Mouse (Mus musculus) liver, embryonic 16.5 days (tissue): ENCODE data around the gene Ubxn1. TPM values are rescaled to one million over a fixed set of nuclear protein-coding genes. Genes with fewer than 3 reads are reported as not detected.
A peak's percentile ranks its signal among the peaks of the same experiment; 100 is the strongest.

Experiments used
- ATAC-seq: fragments of 200-750 bp; cut with Nextera tagmentation; 2 replicates; pipeline ENCODE4 v1.8.0; 2017; ENCODE audit warnings: low read depth, mild to moderate bottlenecking, moderate number of reproducible peaks, moderate library complexity
- H3K27ac ChIP-seq: fragments of 300-500 bp; sonication (generic); 2 replicates; pipeline ENCODE4 v1.5.1; 2014; ENCODE audit warnings: mild to moderate bottlenecking, low read length
- H3K27me3 ChIP-seq: fragments of 300-500 bp; sonication (generic); 2 replicates; pipeline ENCODE4 v1.6.1; 2014; ENCODE audit warnings: low read depth, low read length, mixed read lengths; ENCODE audit not compliant: control insufficient read depth, insufficient read depth
- H3K36me3 ChIP-seq: fragments of 300-500 bp; sonication (generic); 2 replicates; pipeline ENCODE4 v1.6.1; 2014; ENCODE audit warnings: mild to moderate bottlenecking; ENCODE audit not compliant: control insufficient read depth, insufficient read depth
- H3K4me1 ChIP-seq: fragments of 300-500 bp; sonication (generic); 2 replicates; pipeline ENCODE4 v1.6.1; 2014; ENCODE audit warnings: low read depth, low read length, mixed read lengths; ENCODE audit not compliant: control insufficient read depth
- H3K4me2 ChIP-seq: fragments of 300-500 bp; sonication (generic); 2 replicates; pipeline ENCODE4 v1.6.1; 2014; ENCODE audit warnings: low read depth, low read length, mixed read lengths
- H3K4me3 ChIP-seq: fragments of 300-500 bp; sonication (generic); 2 replicates; pipeline ENCODE4 v1.5.1; 2014; ENCODE audit warnings: low read depth, mild to moderate bottlenecking, low read length
- H3K9ac ChIP-seq: fragments of 300-500 bp; sonication (generic); 2 replicates; pipeline ENCODE4 v1.6.1; 2014; ENCODE audit warnings: low read depth, low read length
- H3K9me3 ChIP-seq: fragments of 300-500 bp; sonication (generic); replicated peaks from 2 replicates; pipeline ENCODE4 v1.6.1; 2016; ENCODE audit warnings: low read length; ENCODE audit not compliant: control insufficient read depth
- WGBS: fragments of 180-500 bp; shearing (Covaris S2); extraction: QIAGEN DNeasy Blood & Tissue Kit; methylation state at CpG from one replicate; pipeline ENCODE4 v1.1.7; 2014; ENCODE audit not compliant: insufficient replicate concordance; 5-methylcytosine and 5-hydroxymethylcytosine counted together
- polyA plus RNA-seq: library from polyadenylated mRNA; unstranded; fragments of >200 nt; fragmentation: Nextera tagmentation; extraction: Ambion mirVana; gene quantifications from 2 replicates; pipeline ENCODE4 v1.2.1, GENCODE M21; 2015

Ubxn1 gene
- polyA plus RNA-seq, 1 experiment from 2014 or later: 92.7 TPM

GRCm38 (mm10) chr19:8875031-8875430 lies 3.7 kb downstream of the Ubxn1 start:
- H3K4me2 ChIP-seq: no peak overlapping the region
- H3K9ac ChIP-seq: no peak overlapping the region
- H3K27me3 ChIP-seq: no peaks in the 10 kb centered on the region
- no peaks in the 10 kb centered on the region for H3K9me3 ChIP-seq
- no peak for ATAC-seq
- H3K36me3 ChIP-seq: peaks cover 31% of the 10 kb centered on the region
- no peak overlapping the region for H3K4me3 ChIP-seq
- 80% methylated on average over 7 of the region's 7 CpGs for WGBS
- peaks cover 28% of the 10 kb centered on the region for H3K4me1 ChIP-seq
- H3K27ac ChIP-seq: no peak overlapping the region

DNA sequence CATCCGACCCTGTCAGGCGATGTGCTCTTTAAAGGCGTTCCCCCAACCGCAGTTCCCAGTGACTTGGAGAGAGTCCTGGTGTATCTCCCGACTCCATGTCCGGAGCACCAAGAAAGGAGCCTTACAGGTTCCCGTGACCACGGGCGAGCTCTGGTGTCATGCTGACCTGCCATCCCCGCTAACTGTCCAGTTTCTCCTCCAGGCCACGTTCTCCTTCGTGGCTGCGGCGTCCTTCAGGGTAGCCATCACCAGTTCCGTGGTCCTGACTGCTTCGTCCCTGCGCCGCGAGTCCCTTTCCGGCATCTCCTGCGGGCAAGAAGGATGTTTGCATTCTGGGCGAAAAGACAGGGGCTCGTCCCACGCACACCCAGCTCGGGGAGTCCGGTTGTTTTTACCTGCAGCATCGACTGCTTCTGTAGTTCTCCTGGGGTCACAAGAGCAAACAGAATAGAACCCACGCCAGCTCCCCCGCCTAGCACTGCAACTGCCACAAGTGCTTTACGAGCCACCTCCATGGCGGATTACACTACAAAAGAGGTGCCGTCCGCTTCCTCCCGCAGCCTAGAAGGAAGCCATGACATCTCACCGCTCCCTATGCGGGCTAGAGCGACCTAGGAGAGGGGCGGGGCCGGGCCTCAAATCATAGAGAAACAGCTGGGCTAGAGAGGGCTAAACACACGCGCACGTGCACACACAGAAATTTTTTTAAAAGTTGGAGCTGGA lies 9.2 kb downstream of the Ubxn1 start, which contains the start of gene Uqcc3:
Gene Uqcc3 (minus strand): TSS at position 613 of the 723 bp plus-strand sequence.
- Histone ChIP-seq H3K27me3 (no peaks in the 10 kb centered on the region), H3K9me3 (no peaks in the 10 kb centered on the region)
- peak; percentile 98 for ATAC-seq

GRCm38 (mm10) chr19:8881034-8881392 lies 9.7 kb downstream of the Ubxn1 start:
- Histone ChIP-seq H3K27me3 (no peaks in the 10 kb centered on the region), H3K9ac (peak overlapping the region; percentile 93), H3K4me2 (peak overlapping the region; percentile 87), H3K27ac (peak overlapping the region; percentile 81; the same call in 1 of the 2 replicates), H3K4me3 (peak overlapping the region; percentile 89), H3K9me3 (no peaks in the 10 kb centered on the region), H3K36me3 (peaks cover 10% of the 10 kb centered on the region), H3K4me1 (peaks cover 13% of the 10 kb centered on the region)
- WGBS: 7% methylated on average over 3 of the region's 3 CpGs
- no peak for ATAC-seq

More for the DNA sequence above, 9.2 kb downstream of the Ubxn1 start, which contains the start of gene Uqcc3:
- H3K27ac ChIP-seq: peak within 1 kb of the TSS; percentile 81
- under 1% methylated on average over 42 of the region's 42 CpGs for WGBS
- H3K36me3 ChIP-seq: peaks cover 14% of the 10 kb centered on the region
- peak within 1 kb of the TSS; percentile 89 for H3K4me3 ChIP-seq
- peaks cover 13% of the 10 kb centered on the region for H3K4me1 ChIP-seq
- peak within 1 kb of the TSS; percentile 87 for H3K4me2 ChIP-seq
- peak within 1 kb of the TSS; percentile 93 for H3K9ac ChIP-seq

GRCm38 (mm10) chr19:8883616-8884015 lies 12.3 kb downstream of the Ubxn1 start, which contains the start of the genes Lbhd1 and Gm49403:
TSS of gene Lbhd1 (plus strand) at chr19:8883732.
TSS of gene Gm49403 (plus strand) at chr19:8883930.
- Histone ChIP-seq H3K9ac (no peak within 1 kb of the TSS), H3K27ac (no peak within 1 kb of the TSS), H3K9me3 (no peaks in the 10 kb centered on the region), H3K4me2 (no peak within 1 kb of the TSS), H3K36me3 (no peaks in the 10 kb centered on the region), H3K27me3 (no peaks in the 10 kb centered on the region), H3K4me1 (peaks cover 18% of the 10 kb centered on the region), H3K4me3 (no peak within 1 kb of the TSS)
- 68% methylated on average over 3 of the region's 3 CpGs for WGBS
- no peak for ATAC-seq

DNA sequence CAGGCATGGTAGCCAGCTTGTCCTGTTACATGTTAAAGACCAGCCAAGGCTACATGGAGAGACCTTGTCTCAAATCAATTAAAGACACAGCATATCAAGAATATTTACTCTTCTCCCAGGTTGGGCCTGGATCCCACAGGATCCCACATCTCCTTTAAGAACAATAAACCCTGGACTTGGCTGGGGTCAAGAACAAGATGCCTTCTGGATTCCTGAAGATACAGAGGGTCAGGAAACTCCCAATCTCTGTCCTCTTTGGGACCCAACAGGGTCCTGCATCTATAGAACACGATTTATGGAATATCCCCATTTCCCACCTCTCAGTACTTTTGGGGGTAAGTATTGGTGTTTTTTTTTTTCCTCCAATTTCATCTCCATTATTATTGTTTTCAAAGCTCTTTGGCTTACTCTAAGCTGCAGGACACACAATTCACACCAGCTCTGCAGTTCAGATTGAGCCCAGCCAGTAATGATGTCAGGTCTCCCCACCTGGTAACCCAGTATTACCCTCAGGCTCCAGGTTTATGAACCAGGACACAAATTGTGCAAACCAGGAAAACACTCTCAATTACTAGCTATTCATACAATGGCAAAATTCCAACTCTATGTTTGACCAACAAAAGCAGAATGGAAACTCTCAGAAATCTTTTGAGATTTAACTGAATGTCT lies 15.8 kb downstream of the Ubxn1 start:
- 38% methylated on average over 1 of the region's 1 CpGs for WGBS
- H3K27ac ChIP-seq: no peak overlapping the region
- H3K9me3 ChIP-seq: no peaks in the 10 kb centered on the region
- no peak for ATAC-seq
- H3K4me3 ChIP-seq: peak overlapping the region; percentile 86; the same call in 1 of the 2 replicates
- H3K36me3 ChIP-seq: no peaks in the 10 kb centered on the region
- H3K9ac ChIP-seq: no peak overlapping the region
- H3K4me2 ChIP-seq: peak overlapping the region; percentile 84
- H3K27me3 ChIP-seq: no peaks in the 10 kb centered on the region
- H3K4me1 ChIP-seq: peaks cover 12% of the 10 kb centered on the region

DNA sequence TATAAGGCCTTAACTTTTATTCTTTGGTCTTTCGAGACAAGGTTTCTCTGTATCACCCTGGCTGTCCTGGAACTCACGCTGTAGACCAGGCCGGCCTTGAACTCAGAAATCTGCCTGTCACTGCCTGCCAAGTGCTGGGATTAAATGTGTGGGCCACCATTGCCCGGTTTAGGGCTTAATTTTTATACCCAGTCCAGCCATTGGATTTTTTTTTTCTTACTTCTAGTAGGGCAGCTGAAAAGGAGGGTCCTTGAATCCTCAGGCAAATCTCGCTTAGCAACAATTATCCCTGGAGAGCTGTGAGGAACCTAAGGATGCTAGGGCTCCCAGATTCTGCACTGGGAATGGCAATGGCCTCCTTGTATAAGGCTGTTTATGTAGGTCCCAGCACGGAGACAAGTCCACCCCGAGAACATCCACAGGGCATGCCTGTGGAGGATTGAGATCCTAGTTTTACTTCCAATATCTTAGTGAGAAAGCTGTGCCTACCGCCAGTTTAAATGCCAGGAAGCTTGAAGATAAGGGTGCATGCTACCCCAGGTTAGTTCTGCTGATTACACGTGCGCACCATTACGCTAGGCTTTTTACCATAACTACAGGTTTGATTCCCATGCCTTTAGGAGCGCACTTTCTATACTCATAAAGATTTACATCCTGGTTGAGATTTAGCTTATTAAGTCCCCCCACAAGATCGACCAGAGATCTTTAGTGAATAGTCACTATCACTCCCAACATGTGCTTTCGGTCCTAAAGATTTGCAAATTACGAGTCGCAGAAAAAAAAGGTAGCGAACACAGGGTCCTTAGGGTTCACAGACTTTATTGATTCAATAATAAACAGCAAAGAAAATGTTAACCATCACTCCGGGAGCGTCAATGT lies 16.5 kb downstream of the Ubxn1 start:
- H3K4me2 ChIP-seq: peak overlapping the region; percentile 84
- H3K27ac ChIP-seq: peak overlapping the region; percentile 73
- no peaks in the 10 kb centered on the region for H3K9me3 ChIP-seq
- no peaks in the 10 kb centered on the region for H3K27me3 ChIP-seq
- H3K9ac ChIP-seq: peak overlapping the region; percentile 88
- peak overlapping the region; percentile 86 for H3K4me3 ChIP-seq
- ATAC-seq: no peak
- WGBS: 11% methylated on average over 19 of the region's 19 CpGs
- peaks cover 12% of the 10 kb centered on the region for H3K4me1 ChIP-seq
- H3K36me3 ChIP-seq: no peaks in the 10 kb centered on the region

- H3K9me3 ChIP-seq: no peaks in the 10 kb centered on the region
- peaks cover 15% of the 10 kb centered on the region for H3K4me1 ChIP-seq
- peak within 1 kb of the TSS; percentile 85 for H3K27ac ChIP-seq
- ATAC-seq: peak; percentile 93
- WGBS: 1% methylated on average over 58 of the region's 58 CpGs
- peak within 1 kb of the TSS; percentile 84 for H3K4me2 ChIP-seq
- H3K9ac ChIP-seq: peak within 1 kb of the TSS; percentile 88
- H3K27me3 ChIP-seq: no peaks in the 10 kb centered on the region
- no peaks in the 10 kb centered on the region for H3K36me3 ChIP-seq
- H3K4me3 ChIP-seq: peak within 1 kb of the TSS; percentile 86
Observed at GRCm38 (mm10) chr19:8888511-8889385, 17.5 kb downstream of the Ubxn1 start, which contains the start of the genes 1810009A15Rik and Gm49416. TSS of gene 1810009A15Rik (plus strand) at chr19:8888853. TSS of gene Gm49416 (plus strand) at chr19:8888926.
